Mouse (Mus musculus): ENCODE measurements at regions not wholly inside any gene's neighbourhood (a gene's known extent, or its start where the extent isn't known, plus 50 kb on each side); places are given as distances from the start of the nearest gene placed in this dataset.

- H3K4me1 ChIP-seq (ENCODE audit: control insufficient read depth in 1 of 2, insufficient read depth in 2 of 2, low read length in 2 of 2), result no peaks in the 10 kb centered on the region
- H3K36me3 ChIP-seq (ENCODE audit: control insufficient read depth in 1 of 2, insufficient read depth in 2 of 2, low read length in 2 of 2), result no peaks in the 10 kb centered on the region
- no peak overlapping the region for H3K4me3 ChIP-seq (ENCODE audit: control insufficient read depth in 1 of 2, insufficient read depth in 1 of 2, low read depth in 2 of 2, low read length in 2 of 2)
- H3K9me3 ChIP-seq (replicated peaks; ENCODE audit: insufficient read depth, low read length), result no peaks in the 10 kb centered on the region
- TF ChIP-seq SIN3A (IDR thresholded peaks at IDR 0.05; ENCODE audit: low read length) (no peak), JUND (IDR thresholded peaks at IDR 0.05; ENCODE audit: low read depth, low read length) (no peak), CHD2 (IDR thresholded peaks at IDR 0.05; ENCODE audit: low read length) (no peak), ZMIZ1 (IDR thresholded peaks at IDR 0.05; ENCODE audit: low read depth, low read length) (no peak), SMC3 (IDR thresholded peaks at IDR 0.05; ENCODE audit: low read depth, low read length) (no peak), POLR2A (IDR thresholded peaks at IDR 0.05; ENCODE audit: control insufficient read depth in 1 of 2, insufficient read depth in 1 of 2, low read depth in 1 of 2, low read length in 2 of 2, poor library complexity in 1 of 2) (no peak), ZC3H11A (IDR thresholded peaks at IDR 0.05; ENCODE audit: low read depth, low read length) (no peak), MYB (IDR thresholded peaks at IDR 0.05; ENCODE audit: low read depth, low read length) (no peak), TBP (IDR thresholded peaks at IDR 0.05; ENCODE audit: low read depth, low read length) (no peak), MAX (IDR thresholded peaks at IDR 0.05; ENCODE audit: low read length) (no peak), KAT2A (conservative IDR thresholded peaks at IDR 0.05; ENCODE audit: low read depth, low read length) (no peak), ELF1 (IDR thresholded peaks at IDR 0.05; ENCODE audit: low read depth, low read length) (no peak), POLR2AphosphoS5 (IDR thresholded peaks at IDR 0.05; ENCODE audit: borderline replicate concordance, low read depth, low read length) (no peak), RCOR1 (IDR thresholded peaks at IDR 0.05; ENCODE audit: low read depth, low read length) (no peak), UBTF (IDR thresholded peaks at IDR 0.05; ENCODE audit: borderline replicate concordance, insufficient read depth, low read depth, low read length) (no peak)
- no peak overlapping the region for H3K9ac ChIP-seq (ENCODE audit: control insufficient read depth, low read depth, low read length, poor library complexity, severe bottlenecking)
- H3K27me3 ChIP-seq (ENCODE audit: control insufficient read depth in 1 of 2, insufficient read depth in 2 of 2, low read length in 2 of 2), result peaks cover 0 to 2% of the 10 kb centered on the region in 2 experiments; a peak in 2 of 4 replicates
- DNase-seq (ENCODE audit: low read depth, low spot score), result no peak
- no peak overlapping the region for H3K27ac ChIP-seq (ENCODE audit: control insufficient read depth, low read depth, low read length)
- no peaks in the 10 kb centered on the region for H3K79me2 ChIP-seq (ENCODE audit: control insufficient read depth, insufficient read depth, low read length, poor library complexity)
Observed at GRCm38 (mm10) chr8:126712749-126713148, 119.0 kb upstream of the Irf2bp2 start.

- no peaks in the 10 kb centered on the region for H3K9me3 ChIP-seq (replicated peaks; ENCODE audit: insufficient read depth, low read length)
- H3K36me3 ChIP-seq (ENCODE audit: control insufficient read depth in 1 of 2, insufficient read depth in 2 of 2, low read length in 2 of 2), result no peaks in the 10 kb centered on the region
- DNase-seq (ENCODE audit: low read depth, low spot score), result no peak
- no peak for TF ChIP-seq TCF12 (IDR thresholded peaks at IDR 0.05; ENCODE audit: low read depth, low read length)
- no peak for TF ChIP-seq POLR2AphosphoS5 (IDR thresholded peaks at IDR 0.05; ENCODE audit: borderline replicate concordance, low read depth, low read length)
- TF ChIP-seq MAX (IDR thresholded peaks at IDR 0.05; ENCODE audit: low read length), result no peak
- TF ChIP-seq MEF2A (IDR thresholded peaks at IDR 0.05; ENCODE audit: extremely low read depth, insufficient replicate concordance, low read depth, low read length, poor library complexity, severe bottlenecking), result no peak
- TF ChIP-seq HCFC1 (IDR thresholded peaks at IDR 0.05; ENCODE audit: low read depth, low read length), result no peak
- H3K4me1 ChIP-seq (ENCODE audit: control insufficient read depth in 1 of 2, insufficient read depth in 2 of 2, low read length in 2 of 2), result no peaks in the 10 kb centered on the region
- no peak overlapping the region for H3K27ac ChIP-seq (ENCODE audit: control insufficient read depth, low read depth, low read length)
- H3K9ac ChIP-seq (ENCODE audit: control insufficient read depth, low read depth, low read length, poor library complexity, severe bottlenecking), result no peak overlapping the region
- H3K4me3 ChIP-seq (ENCODE audit: control insufficient read depth in 1 of 2, insufficient read depth in 1 of 2, low read depth in 2 of 2, low read length in 2 of 2), result no peak overlapping the region
- H3K27me3 ChIP-seq (ENCODE audit: control insufficient read depth in 1 of 2, insufficient read depth in 2 of 2, low read length in 2 of 2), result 0 out of 4 replicates have a peak, but pooled peaks cover 0 to 1% of the 10 kb centered on the region in 2 experiments
- H3K79me2 ChIP-seq (ENCODE audit: control insufficient read depth, insufficient read depth, low read length, poor library complexity), result no peaks in the 10 kb centered on the region
Observed at GRCm38 (mm10) chr8:126708956-126709355, 115.2 kb upstream of the Irf2bp2 start.
